Mouse (Mus musculus): ENCODE data around the gene Ctps2.
A peak's percentile ranks its signal among the peaks of the same experiment; 100 is the strongest.
"Not testable (repeated sequence)": the region's sequence is repeated elsewhere in the genome, so short reads cannot be mapped to it uniquely, and the experiment has no call there.

Gene Ctps2

GRCm38 (mm10) chrX:162900938-162901337 is at the start of gene Ctps2:
Ctps2 (plus strand) TSS chrX:162901238.
- no peak for DNase-seq (ENCODE audit: low spot score in 2 of 2)

GRCm38 (mm10) chrX:162868294-162868965 is 32.6 kb upstream of the Ctps2 start:
- DNase-seq (ENCODE audit: low spot score in 2 of 2) = no peak

DNA sequence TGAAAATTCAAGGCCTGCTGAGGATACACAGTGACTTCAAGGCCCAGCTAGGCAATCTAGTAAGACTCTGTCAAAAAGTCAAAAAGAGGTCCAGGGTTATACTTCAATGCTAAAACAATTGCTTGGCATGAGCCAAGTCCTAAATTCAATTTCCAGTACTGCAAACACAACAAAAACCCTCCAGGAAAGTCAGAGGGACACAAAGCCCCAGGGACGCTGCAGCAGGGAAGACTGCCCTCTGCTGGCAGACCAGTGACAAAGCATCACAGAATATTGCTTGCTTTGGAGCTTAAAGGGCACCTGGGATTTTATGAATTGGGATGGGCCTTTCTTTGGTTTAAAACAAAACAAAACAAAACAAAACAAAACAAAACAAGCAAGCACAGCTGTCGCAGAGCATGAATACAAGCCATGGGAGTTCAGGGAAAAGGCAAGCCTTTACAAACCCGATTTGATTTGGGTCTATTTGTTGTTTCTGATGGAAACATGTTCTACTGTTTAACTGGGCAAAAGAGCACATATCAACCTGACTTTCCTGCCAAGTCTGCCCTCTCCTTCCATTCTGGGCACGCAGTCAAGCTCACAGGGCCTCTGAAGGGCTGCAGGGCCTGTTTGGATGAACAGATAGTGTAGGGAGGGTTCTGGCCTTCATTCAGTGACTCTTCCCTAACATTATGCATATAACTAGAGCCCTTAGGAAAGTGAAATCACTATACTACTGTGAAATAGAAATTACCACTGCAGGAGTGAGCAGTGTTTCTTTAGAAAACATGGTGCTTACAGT is 29.1 kb upstream of the Ctps2 start:
- DNase-seq (ENCODE audit: low spot score in 2 of 2) = peak; percentile 8 to 9

- DNase-seq (ENCODE audit: low spot score in 2 of 2) = no peak
Measured at GRCm38 (mm10) chrX:162873761-162874160, 27.3 kb upstream of the Ctps2 start.

DNA sequence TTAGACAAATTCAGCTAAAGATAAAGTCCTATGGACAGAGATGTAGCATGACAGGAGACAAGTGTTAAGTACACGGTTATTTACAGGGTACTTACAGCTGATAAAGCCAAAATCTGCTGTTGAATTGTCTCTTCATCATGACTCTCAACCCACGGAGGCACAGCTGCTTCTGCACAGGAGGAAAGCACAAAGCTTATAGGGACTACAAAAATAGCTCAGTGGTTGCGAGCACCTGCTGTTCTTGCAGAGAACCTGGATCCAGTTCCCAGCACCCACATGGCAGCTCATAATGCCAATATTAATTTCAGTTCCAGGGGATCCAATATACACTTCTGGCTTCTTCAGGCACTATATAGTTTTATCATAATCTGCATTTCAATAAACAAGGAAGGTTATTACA is 22.8 kb upstream of the Ctps2 start:
- DNase-seq (ENCODE audit: low spot score in 2 of 2) = no peak

DNA sequence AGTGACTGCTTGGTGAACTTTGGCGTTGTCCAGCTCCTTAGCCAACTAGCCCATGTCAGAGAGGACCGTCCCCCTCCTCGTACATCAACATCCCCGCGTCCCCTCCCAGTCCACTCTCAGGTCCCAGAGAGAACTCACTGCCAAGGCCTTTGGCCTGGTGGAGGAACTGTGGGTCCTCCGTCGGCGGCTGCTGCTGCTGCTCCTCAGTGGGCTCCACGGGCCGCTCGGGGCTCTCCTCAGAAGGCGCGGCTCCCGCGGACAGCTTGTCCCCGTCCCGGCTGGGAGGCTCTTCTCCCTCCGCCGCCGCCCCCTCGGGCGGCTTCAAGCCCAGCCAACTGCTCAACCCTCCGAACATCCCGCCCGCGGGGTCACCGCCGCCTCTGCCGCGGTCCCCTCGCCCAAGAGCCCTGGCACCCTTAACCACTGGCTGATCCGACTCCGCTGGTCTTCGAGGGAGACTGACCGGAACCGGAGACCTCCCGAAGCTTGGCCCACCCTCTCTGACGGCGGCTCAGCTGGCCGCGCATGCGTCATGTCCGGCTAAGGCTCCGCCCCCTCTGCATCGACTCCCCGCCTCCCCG is 13.0 kb upstream of the Ctps2 start, which contains the start of gene Syap1:
Gene Syap1, minus strand, starts transcription at position 517 of the 581 bp plus-strand sequence.
- peak; percentile 77 to 84 for DNase-seq (ENCODE audit: low spot score in 2 of 2)

- DNase-seq (ENCODE audit: low spot score in 2 of 2) = not testable (repeated sequence)
Measured at GRCm38 (mm10) chrX:162888575-162889223, 12.3 kb upstream of the Ctps2 start.

DNA sequence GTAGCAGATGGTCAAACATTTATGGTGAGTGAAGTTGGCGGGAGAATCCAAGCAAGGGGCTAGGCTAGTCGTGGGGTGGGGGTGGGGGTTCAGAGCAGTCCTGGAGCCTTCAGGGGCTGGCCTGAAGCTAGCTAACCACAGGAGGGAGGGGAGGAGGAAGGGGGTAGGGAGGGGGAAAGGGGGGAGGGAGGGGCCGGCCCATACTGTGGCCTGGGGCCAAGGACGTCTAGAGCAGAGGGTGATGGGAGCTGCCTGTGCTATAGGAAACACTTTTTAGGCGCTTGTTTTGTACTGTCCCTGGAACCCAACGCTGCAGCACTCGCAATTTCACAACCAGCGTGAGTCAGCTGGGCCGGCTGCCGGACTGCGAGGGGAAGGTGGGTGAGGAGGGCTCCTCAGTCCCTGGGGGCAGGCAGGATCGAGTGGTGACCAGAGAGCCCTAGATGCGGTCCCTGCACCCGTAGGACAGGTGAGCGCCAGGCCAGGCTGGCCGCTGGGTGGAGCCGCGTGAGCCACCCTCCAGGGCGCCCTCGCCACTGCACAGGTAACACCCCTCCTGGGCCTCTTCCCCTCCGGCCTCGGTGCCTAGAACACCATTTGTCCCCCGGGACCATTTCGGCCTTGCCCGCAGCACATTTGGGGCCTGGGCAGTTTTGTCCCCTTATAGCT is 467 bp downstream of the Ctps2 start:
- DNase-seq (ENCODE audit: low spot score in 2 of 2) = peak; percentile 24 to 39

GRCm38 (mm10) chrX:162902040-162902734 is 1.1 kb downstream of the Ctps2 start:
- DNase-seq (ENCODE audit: low spot score in 2 of 2) = peak; percentile 59 to 84

GRCm38 (mm10) chrX:162907554-162907953 is 6.5 kb downstream of the Ctps2 start:
- no peak for DNase-seq (ENCODE audit: low spot score in 2 of 2)

GRCm38 (mm10) chrX:162913651-162914050 is 12.6 kb downstream of the Ctps2 start:
- DNase-seq (ENCODE audit: low spot score in 2 of 2) = no peak

DNA sequence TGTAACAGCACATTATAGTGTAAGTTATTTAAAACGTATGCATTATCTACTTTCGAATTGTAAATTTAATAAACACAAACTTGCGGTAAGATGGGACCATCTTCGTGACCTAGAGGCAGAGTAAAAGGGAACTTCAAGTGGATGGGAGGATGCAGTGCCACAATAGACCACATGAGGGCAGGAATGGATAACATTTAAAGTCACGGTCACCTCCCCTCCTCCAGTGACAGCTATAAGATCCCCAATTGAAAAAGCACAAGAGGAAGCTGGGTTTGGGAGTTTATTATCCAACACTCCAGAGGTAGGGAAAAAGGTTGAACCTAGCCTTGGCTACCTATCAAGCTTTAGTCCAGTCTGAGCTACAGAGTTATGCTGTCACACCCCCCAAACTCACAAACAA is 14.7 kb downstream of the Ctps2 start:
- peak; percentile 5 to 52 for DNase-seq (ENCODE audit: low spot score in 2 of 2)

DNA sequence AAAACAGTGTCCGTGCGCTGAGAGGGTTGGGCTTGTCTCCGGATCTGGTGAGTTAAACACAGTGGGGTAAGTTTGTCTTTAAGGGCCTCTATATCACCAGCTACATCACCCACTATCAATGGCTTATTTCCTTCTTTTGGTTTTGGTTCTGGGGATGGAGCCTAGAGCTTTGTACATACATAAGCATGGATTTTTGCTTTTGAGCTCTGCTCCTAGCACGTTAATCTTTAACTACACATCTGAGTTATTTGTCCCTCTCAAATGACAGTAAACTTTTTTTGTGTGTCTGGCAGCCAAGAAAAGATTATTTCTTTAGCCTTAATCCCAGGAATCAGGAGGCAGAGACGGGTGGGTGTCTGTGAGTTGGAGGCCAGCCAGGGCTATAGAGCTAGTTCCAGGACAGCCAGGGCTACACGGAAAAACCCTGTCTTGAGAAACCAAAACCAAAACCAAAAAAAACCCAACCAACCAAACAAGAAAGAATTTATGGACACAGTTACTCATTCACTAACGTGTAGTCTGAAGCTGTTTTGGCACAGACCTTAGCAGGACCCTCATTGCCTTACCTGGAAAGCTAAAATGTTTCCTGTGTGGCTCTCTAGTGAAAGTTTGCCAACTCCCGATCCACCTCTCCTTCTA is 20.6 kb downstream of the Ctps2 start:
- DNase-seq (ENCODE audit: low spot score in 2 of 2) = no peak

DNA sequence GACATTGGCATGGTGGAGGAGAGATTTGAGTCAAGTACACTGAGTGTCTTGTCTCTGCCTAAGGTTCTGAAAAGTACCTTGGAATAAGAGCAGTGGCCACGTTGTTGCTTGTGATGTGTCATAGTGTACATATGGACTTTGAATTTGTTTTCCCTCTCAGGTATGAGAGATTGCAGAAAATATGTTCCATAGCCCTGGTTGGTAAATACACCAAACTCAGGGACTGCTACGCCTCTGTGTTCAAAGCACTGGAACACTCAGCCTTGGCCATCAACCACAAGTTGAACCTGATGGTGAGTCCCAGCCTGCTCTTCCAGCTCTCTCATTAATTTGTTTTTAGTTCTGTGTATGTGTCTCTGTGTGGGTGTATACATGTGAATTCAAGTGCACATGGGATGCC is 30.4 kb downstream of the Ctps2 start:
- DNase-seq (ENCODE audit: low spot score in 2 of 2) = no peak

DNA sequence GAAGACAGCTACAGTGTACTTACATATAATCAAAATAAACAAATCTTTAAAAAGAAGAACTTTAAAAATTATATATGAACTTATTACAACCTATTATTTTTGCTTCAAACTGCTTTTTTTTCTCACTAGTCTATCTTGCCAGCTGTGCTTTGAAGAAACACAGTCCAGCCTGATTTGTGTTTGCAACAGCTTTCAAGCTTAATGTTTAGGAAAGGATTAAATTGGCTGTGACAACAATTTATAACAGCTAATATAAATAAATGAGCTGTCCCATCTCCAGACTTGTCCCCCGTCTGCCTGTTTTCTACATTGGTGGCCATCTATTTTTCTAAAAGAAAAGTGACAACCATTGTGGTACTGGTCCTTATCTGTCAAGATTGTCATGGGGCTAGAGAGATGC is 41.0 kb downstream of the Ctps2 start:
- DNase-seq (ENCODE audit: low spot score in 2 of 2) = no peak

- DNase-seq (ENCODE audit: low spot score in 2 of 2) = no peak
Measured at GRCm38 (mm10) chrX:162949811-162950439, 48.9 kb downstream of the Ctps2 start.

DNA sequence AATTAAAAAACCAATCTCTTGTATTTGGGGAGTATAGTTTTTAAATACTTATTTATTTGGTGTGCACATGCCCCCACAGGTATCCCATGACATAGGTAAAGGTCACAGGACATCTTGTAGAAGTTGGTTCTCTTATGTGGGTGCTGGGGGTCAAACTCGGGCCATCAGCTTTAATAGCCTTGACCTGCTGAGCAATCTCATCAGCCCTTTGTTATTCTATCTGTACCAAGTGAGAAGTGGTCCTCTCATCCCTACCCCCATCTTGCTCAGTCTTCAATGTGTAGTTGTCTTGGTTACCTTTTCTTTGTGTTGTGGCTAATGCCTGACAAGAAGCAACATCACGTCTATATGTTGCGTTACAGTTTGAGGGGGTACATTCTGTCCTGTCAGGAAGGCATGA is 56.9 kb downstream of the Ctps2 start:
- DNase-seq (ENCODE audit: low spot score in 2 of 2) = no peak

GRCm38 (mm10) chrX:162963840-162964239 is 62.8 kb downstream of the Ctps2 start:
- DNase-seq (ENCODE audit: low spot score in 2 of 2) = no peak

- no peak for DNase-seq (ENCODE audit: low spot score in 2 of 2)
Measured at GRCm38 (mm10) chrX:162964383-162964782, 63.3 kb downstream of the Ctps2 start, which contains the start of gene S100g. S100g (minus strand) TSS chrX:162964599.

DNA sequence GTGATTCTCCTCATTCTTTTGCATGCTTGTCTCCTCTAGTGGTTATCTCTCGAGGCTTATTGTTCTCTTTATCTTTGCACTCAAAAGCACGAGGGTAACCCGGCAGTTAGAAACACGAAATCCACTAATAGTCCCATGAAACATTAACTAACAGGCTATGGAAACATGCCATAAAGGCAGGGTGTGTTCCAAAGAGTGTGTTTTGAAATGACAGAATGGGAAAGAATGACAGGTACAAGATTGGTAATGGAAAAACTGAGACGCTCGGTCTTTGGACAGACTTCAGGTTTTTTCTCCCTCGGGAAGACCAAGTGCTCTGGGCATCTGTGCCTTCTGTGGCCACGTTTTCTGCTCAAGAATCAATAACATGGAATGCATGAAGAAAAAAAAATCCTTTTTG is 66.4 kb downstream of the Ctps2 start:
- DNase-seq (ENCODE audit: low spot score in 2 of 2) = no peak

All from natural killer cell, adult 2 months (primary cell).